Mouse (Mus musculus) forelimb bud, embryonic 11.5 days (tissue): Measurements from ENCODE around the gene Gm21292.
"Not testable (repeated sequence)": the region's sequence is repeated elsewhere in the genome, so short reads cannot be mapped to it uniquely, and the experiment has no call there.

Experiments
- DNase-seq: peaks from one replicate; pipeline ENCODE4 v3.0.0-alpha.2; 2012; ENCODE audit warnings: low read depth, low spot score

Gene Gm21292

DNA sequence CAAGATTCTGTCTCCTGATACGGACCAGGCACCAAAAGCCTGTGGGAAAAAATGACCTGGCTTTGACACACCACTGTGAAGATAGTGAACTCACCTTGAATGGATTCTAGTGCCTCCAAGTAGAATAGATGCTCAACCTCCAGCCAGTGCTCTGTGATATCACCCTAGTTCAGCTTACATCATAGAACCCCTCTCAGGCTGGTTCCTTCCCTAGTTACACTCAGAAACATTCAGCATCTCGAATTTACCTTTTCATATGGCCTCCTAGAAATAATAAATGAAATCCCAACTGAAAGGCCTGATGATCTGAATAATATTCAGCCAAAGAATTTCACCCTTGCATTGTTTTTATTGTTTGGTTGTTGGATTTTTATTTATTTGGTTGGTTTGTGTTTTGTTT is at the start of gene Gm21292:
Gene Gm21292 (minus strand): TSS at position 101 of the 400 bp plus-strand sequence.
- not testable (repeated sequence) for DNase-seq
